ENCODE assay signal across 10 mouse cellular contexts in the genomic region with DNA sequence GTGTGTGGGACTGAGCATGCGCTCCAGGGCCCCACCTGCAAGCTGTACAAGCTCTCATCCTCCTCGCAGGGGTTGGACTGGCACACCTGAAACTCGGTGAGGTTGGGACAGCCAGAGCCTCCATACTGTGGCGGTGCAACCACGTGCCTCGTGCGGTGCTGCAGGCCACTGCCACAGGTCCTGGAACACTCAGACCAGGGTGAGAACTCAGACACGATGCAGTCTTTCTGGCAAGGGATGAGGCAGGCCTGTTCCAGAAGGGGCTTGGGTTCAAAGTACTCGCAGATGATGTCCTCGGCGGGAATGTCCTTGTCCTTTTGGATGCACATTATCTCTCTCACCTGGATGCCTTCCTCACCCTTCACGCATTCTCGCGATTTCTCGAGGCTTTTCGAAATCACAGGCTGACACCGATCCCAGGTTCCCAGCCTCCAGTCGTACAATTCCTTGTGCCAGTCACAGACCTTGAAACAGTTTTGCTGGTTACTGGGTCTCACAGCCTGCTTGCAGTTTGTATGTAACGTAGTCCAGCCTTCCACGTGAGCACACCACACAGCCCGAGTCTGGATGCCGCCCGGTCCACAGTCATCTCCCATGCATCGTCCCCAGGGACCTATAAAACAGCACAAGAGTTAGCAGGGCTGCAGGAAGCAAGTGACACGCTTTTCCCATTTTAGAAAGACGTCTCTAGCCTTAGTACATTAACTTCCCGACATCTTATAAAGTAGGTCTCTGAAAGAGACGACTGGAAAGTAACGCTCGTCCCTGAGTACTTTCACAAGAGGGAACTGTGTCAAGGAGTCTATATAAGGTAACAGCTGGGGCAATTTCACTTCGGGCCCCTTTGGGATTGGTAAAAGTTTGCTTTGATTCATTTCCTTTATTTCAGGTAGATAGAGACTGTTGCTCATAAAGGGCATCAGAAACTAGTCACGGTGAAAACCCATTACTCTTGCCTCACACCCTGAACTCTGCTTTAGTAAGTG.
DNase-seq lines count a peak whose midpoint lies in the region; ATAC-seq and TF ChIP-seq lines count a peak whose summit lies in the region.
"Had no signal": no experiment of that assay in that cellular context is flagged by ENCODE, and none has a peak within 500 bp of the region (broad histone marks: within the 10 kb centered on the region; RNA-seq: fewer than 3 reads in every experiment).

No protein-coding gene starts in this region.

- TF ChIP-seq CTCF in kidney, postnatal 0 days (IDR thresholded peaks at IDR 0.05; ENCODE audit: low read depth) = no peak
- TF ChIP-seq CTCF in midbrain, postnatal 0 days (IDR thresholded peaks at IDR 0.05) = no peak

- H3K4me1 ChIP-seq in hindbrain, embryonic 16.5 days (ENCODE audit: control insufficient read depth, insufficient read depth, low read depth, low read length) = peaks cover under 1% of the 10 kb centered on the region; the same call in 1 of the 2 replicates
- H3K4me1 ChIP-seq in hindbrain, embryonic 12.5 days = peaks cover under 1% of the 10 kb centered on the region; the same call in 1 of the 2 replicates
- H3K4me1 ChIP-seq in kidney, postnatal 0 days (replicated peaks; ENCODE audit: insufficient read depth, low read length) = no peaks in the 10 kb centered on the region
- H3K4me1 ChIP-seq in midbrain, postnatal 0 days (ENCODE audit: insufficient read depth, low read length) = no peaks in the 10 kb centered on the region

- no peak overlapping the region for H3K4me3 ChIP-seq in hindbrain, embryonic 16.5 days (ENCODE audit: low read length)
- no peak overlapping the region for H3K4me3 ChIP-seq in hindbrain, embryonic 12.5 days
- H3K4me3 ChIP-seq in kidney, postnatal 0 days (replicated peaks; ENCODE audit: low read depth, low read length) = no peak overlapping the region
- no peak overlapping the region for H3K4me3 ChIP-seq in midbrain, postnatal 0 days (ENCODE audit: low read depth, low read length)

- peak; percentile 57; the same call in 1 of the 2 replicates for ATAC-seq in hindbrain, embryonic 16.5 days
- no peak for ATAC-seq in hindbrain, embryonic 12.5 days (ENCODE audit: low FRiP score)
- ATAC-seq in kidney, postnatal 0 days (replicated peaks; ENCODE audit: low FRiP score, low read depth) = no peak
- 0 out of 2 replicates have a peak, but pooled peaks have one; percentile 38 for ATAC-seq in midbrain, postnatal 0 days (ENCODE audit: low FRiP score)
- ATAC-seq: intestine, embryonic 16.5 days had no signal

- peak; percentile 7 for DNase-seq in R1 (ENCODE audit: low read depth, low spot score)
- peak; percentile 30 for DNase-seq in kidney, postnatal 0 days (ENCODE audit: low spot score)
- no peak for DNase-seq in midbrain, postnatal 0 days (ENCODE audit: low spot score)
- no peak for DNase-seq in thymus, postnatal 25 days
- no peak for DNase-seq in adrenal gland, adult 18-20 months (ENCODE audit: low spot score in 2 of 2)
- DNase-seq: lung, adult 18-20 months; thymus, adult 2 months had no signal

- H3K36me3 ChIP-seq in hindbrain, embryonic 16.5 days (ENCODE audit: control insufficient read depth, insufficient read depth, low read length) = no peaks in the 10 kb centered on the region
- peaks cover 6% of the 10 kb centered on the region; the same call in 1 of the 2 replicates for H3K36me3 ChIP-seq in hindbrain, embryonic 12.5 days
- H3K36me3 ChIP-seq in kidney, postnatal 0 days (ENCODE audit: insufficient read depth, low read length) = no peaks in the 10 kb centered on the region
- H3K36me3 ChIP-seq in midbrain, postnatal 0 days (ENCODE audit: insufficient read depth, low read length) = 0 out of 2 replicates have a peak, but pooled peaks cover 3% of the 10 kb centered on the region

- H3K9me3 ChIP-seq in hindbrain, embryonic 16.5 days (ENCODE audit: control insufficient read depth, low read length) = no peaks in the 10 kb centered on the region
- H3K9me3 ChIP-seq in hindbrain, embryonic 12.5 days (replicated peaks) = no peaks in the 10 kb centered on the region
- H3K9me3 ChIP-seq in kidney, postnatal 0 days (replicated peaks; ENCODE audit: low read length) = no peaks in the 10 kb centered on the region
- no peaks in the 10 kb centered on the region for H3K9me3 ChIP-seq in midbrain, postnatal 0 days (ENCODE audit: low read length)

- no peak overlapping the region for H3K9ac ChIP-seq in hindbrain, embryonic 16.5 days (ENCODE audit: low read depth, low read length)
- H3K9ac ChIP-seq in hindbrain, embryonic 12.5 days = no peak overlapping the region
- H3K9ac ChIP-seq in kidney, postnatal 0 days (ENCODE audit: low read depth, low read length) = no peak overlapping the region
- H3K9ac ChIP-seq in midbrain, postnatal 0 days (replicated peaks; ENCODE audit: low read length, poor library complexity, severe bottlenecking) = no peak overlapping the region

- no peaks in the 10 kb centered on the region for H3K27me3 ChIP-seq in hindbrain, embryonic 16.5 days (replicated peaks; ENCODE audit: control insufficient read depth, insufficient read depth, low read length)
- H3K27me3 ChIP-seq in hindbrain, embryonic 12.5 days = no peaks in the 10 kb centered on the region
- no peaks in the 10 kb centered on the region for H3K27me3 ChIP-seq in kidney, postnatal 0 days (ENCODE audit: insufficient read depth, low read length)
- no peaks in the 10 kb centered on the region for H3K27me3 ChIP-seq in midbrain, postnatal 0 days (ENCODE audit: insufficient read depth, low read length)

- H3K27ac ChIP-seq in hindbrain, embryonic 16.5 days (ENCODE audit: low read depth, low read length) = no peak overlapping the region
- H3K27ac ChIP-seq in hindbrain, embryonic 12.5 days = no peak overlapping the region
- H3K27ac ChIP-seq in kidney, postnatal 0 days = no peak overlapping the region
- H3K27ac ChIP-seq in midbrain, postnatal 0 days (ENCODE audit: low read depth, low read length) = no peak overlapping the region

- no peak overlapping the region for H3K4me2 ChIP-seq in hindbrain, embryonic 16.5 days (ENCODE audit: low read length)
- H3K4me2 ChIP-seq in hindbrain, embryonic 12.5 days (replicated peaks) = no peak overlapping the region
- peak overlapping the region; percentile 25; the same call in 1 of the 2 replicates for H3K4me2 ChIP-seq in kidney, postnatal 0 days (ENCODE audit: low read length)
- no peak overlapping the region for H3K4me2 ChIP-seq in midbrain, postnatal 0 days (ENCODE audit: low read depth, low read length, poor library complexity, severe bottlenecking)

- WGBS in hindbrain, embryonic 16.5 days = 89% methylated on average over 32 of the region's 32 CpGs
- 89% methylated on average over 32 of the region's 32 CpGs for WGBS in hindbrain, embryonic 12.5 days
- WGBS in kidney, postnatal 0 days = 73% methylated on average over 32 of the region's 32 CpGs
- WGBS in midbrain, postnatal 0 days = 88% methylated on average over 32 of the region's 32 CpGs

Comparison
In these comparisons a context has a peak if more than half of its experiments do, and no peak if none do; other contexts are left out.
1. ATAC-seq: peak in hindbrain, embryonic 16.5 days (single experiment) and midbrain, postnatal 0 days (single experiment); none in hindbrain, embryonic 12.5 days (single experiment) and kidney, postnatal 0 days (single experiment).
2. DNase-seq: peak in R1 (single experiment) and kidney, postnatal 0 days (single experiment); none in midbrain, postnatal 0 days (single experiment), thymus, postnatal 25 days (single experiment) and adrenal gland, adult 18-20 months (0 of 2).